Mouse (Mus musculus) embryonic stem cell, embryonic (primary cell): ENCODE measurements around the gene Prune1.

Source experiments
- CTCF ChIA-PET, 4 experiments: fragments of 300-600 bp in 2 of 4; fragments of 350-600 bp in 2 of 4; sonication (Branson Sonifier 250); formaldehyde crosslinking; loops; one replicate each; lab custom pipeline; 2022; ENCODE audit warnings: inconsistent platforms in 2 of 4; lab: Charles Lee
- POLR2A ChIA-PET, 4 experiments: fragments of 300-600 bp in 2 of 4; fragments of 350-600 bp in 2 of 4; sonication (Branson Sonifier 250); formaldehyde crosslinking; loops; one replicate each; lab custom pipeline; 2022; ENCODE audit warnings: antibody characterized with exemption in 4 of 4, inconsistent platforms in 1 of 4; lab: Charles Lee

Gene Prune1

GRCm38 (mm10) chr3:95228894-95229780, 52.7 kb downstream of the Prune1 start:
- ChIA-PET CTCF (interaction anchor here in 3 of 4 experiments (0.7 to 3.2 kb wide), 4 partner anchors 11 to 20 kb away, joined by 3 to 15 read pairs (median 3); partner anchors contain the start of gene Gabpb2 (in 1 of the 3)), POLR2A (interaction anchor here (0.5 to 19.2 kb wide), 41 partner anchors 7 to 439 kb away, joined by 3 to 360 read pairs (median 4); partner anchors contain the start of genes Gabpb2 (in 4 of the 4), Gm128 (in 2 of the 4), Mindy1 (in 2 of the 4) and Anxa9 (in 1 of the 4))

- ChIA-PET POLR2A (interaction anchor here (0.5 to 19.2 kb wide), 39 partner anchors 7 to 254 kb away, joined by 3 to 360 read pairs (median 4); partner anchors contain the start of genes Gabpb2 (in 3 of the 4), Anxa9 (in 2 of the 4), Bnipl (in 2 of the 4) and Gm128 (in 2 of the 4)), CTCF (interaction anchor here in 3 of 4 experiments (0.6 to 3.2 kb wide), 6 partner anchors 10 to 82 kb away, joined by 3 to 15 read pairs (median 3); partner anchors contain the start of gene Gabpb2 (in 2 of the 3))
Measured at GRCm38 (mm10) chr3:95228148-95228893, 53.6 kb downstream of the Prune1 start, which contains the start of gene Cdc42se1. Cdc42se1 (plus strand) TSS chr3:95228732.

- ChIA-PET CTCF (interaction anchor here (0.7 to 3.2 kb wide), 4 partner anchors 9 to 33 kb away, joined by 3 to 15 read pairs (median 7); partner anchors contain the start of gene Gabpb2 (in 2 of the 4)), POLR2A (interaction anchor here (0.6 to 19.2 kb wide), 24 partner anchors 8 to 1009 kb away, joined by 3 to 360 read pairs (median 6); partner anchors contain the start of genes Bnipl (in 2 of the 4), Gabpb2 (in 2 of the 4), Gm128 (in 2 of the 4) and Anxa9 (in 1 of the 4))
Measured at GRCm38 (mm10) chr3:95227214-95227613, 54.7 kb downstream of the Prune1 start.

DNA sequence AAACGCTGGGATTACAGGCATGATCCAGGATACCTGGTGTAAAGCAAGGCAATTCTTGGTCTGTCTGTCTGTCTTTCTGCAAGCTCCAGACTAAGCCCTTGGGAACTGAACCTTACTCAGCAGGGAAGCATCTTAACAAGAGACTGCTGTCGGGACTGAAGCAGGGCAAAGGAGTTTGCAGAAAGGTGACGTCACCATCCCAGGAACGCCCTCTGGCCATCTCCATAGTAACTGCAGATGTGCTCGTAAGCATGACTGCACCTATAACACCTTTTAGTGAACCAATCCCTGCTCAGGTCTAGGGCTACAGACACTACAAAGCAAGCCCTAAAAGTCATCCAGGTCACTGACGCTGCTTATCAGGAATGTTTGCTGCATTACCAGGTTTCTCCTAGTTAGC, 57.6 kb downstream of the Prune1 start:
- CTCF ChIA-PET = interaction anchor here in 3 of 4 experiments (0.6 to 1.3 kb wide), 3 partner anchors 12 to 244 kb away, joined by 3 read pairs; no protein-coding TSS in a partner anchor
- POLR2A ChIA-PET = interaction anchor here in 3 of 4 experiments (0.6 to 16.2 kb wide), 14 partner anchors 10 to 209 kb away, joined by 3 to 360 read pairs (median 4); partner anchors contain the start of genes Gm128 (in 2 of the 3), Cdc42se1 (in 1 of the 3), Mllt11 (in 1 of the 3) and Sema6c (in 1 of the 3)

DNA sequence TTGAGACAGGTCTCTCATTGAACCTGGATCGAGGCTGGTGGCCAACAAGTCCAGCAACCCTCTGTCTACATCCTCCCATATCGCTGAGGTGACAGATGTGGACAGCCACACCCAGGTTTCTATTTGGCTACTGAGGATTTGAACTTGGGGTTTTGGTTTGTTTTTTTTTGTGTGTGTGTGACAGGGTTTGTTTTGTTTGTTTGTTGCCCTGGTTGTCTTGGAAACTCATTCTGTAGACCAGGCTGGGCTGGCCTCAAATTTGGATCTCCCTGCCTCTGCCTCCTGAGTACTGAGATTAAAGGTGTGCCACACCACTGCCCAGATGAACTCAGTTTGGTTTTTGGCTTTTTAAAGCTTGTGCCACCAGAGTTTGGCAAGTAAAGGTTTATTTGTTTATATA, 58.8 kb downstream of the Prune1 start:
- ChIA-PET POLR2A (interaction anchor here in 3 of 4 experiments (0.6 to 16.2 kb wide), 13 partner anchors 8 to 208 kb away, joined by 3 to 360 read pairs (median 4); partner anchors contain the start of genes Gm128 (in 2 of the 3), Mllt11 (in 2 of the 3), Cdc42se1 (in 1 of the 3) and Zfp687 (in 1 of the 3)), CTCF (interaction anchor here in 3 of 4 experiments (0.7 to 2.6 kb wide), 3 partner anchors 8 to 51 kb away, joined by 3 to 8 read pairs (median 3); no protein-coding TSS in a partner anchor)

GRCm38 (mm10) chr3:95218466-95219137, 63.3 kb downstream of the Prune1 start:
- ChIA-PET CTCF (interaction anchor here (0.6 to 3.7 kb wide), 9 partner anchors 10 to 300 kb away, joined by 3 to 16 read pairs (median 4); partner anchors contain the start of genes Cdc42se1 (in 1 of the 4) and Mllt11 (in 1 of the 4)), POLR2A (interaction anchor here (0.6 to 16.2 kb wide), 74 partner anchors 10 to 483 kb away, joined by 3 to 360 read pairs (median 5); partner anchors contain the start of genes Cdc42se1 (in 3 of the 4), Mllt11 (in 3 of the 4), Gm128 (in 2 of the 4) and Sema6c (in 2 of the 4))

DNA sequence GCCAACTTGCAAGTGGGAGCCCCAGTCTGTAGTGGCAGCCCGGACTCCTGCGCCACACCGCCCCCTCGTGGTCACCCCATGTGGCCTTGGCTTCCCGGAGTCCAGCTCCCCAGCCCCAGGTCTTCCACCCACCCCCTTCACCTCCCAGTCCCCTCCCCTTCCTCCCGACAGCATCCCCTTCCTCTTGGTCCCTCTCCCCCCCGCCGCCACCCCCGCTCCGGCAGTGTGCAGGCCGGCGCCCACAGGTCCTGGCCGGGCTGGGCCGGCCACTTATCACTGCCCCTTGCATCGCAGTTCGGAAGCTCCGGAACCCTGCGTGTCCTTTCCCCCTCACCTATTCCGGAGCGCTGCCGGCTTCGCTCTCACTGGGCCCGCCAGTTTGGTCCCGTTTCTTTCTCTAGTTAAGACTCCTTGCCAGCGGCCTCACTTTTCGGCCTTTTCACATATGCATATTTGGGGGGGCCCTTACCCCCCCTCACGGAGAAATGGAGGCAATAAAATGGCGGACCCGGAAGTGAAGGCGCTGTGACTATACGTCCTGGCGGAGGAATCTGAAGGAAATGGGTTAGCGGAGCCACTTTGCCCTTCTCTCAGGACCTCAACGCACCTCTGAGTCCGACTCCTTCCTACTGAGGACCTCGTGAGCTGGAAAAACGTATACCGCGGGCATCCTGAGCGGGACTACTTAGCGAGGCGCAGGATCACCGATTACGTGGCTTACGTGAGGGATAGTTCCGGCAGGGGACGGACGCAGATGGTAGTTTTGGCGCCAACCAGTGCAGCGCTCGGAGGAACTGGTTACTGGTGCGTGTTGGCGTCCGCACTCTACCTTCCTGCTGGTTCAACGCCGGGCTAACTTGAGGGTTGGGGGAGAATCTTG, 64.4 kb downstream of the Prune1 start, which contains the start of gene Gabpb2:
Gabpb2 (minus strand) TSS at position 662 of the 880 bp plus-strand sequence.
- ChIA-PET POLR2A (interaction anchor here (0.5 to 16.2 kb wide), 108 partner anchors 9 to 1045 kb away, joined by 3 to 360 read pairs (median 5); partner anchors contain the start of genes Cdc42se1 (in 3 of the 4), Gm128 (in 3 of the 4), Mllt11 (in 3 of the 4) and Sema6c (in 3 of the 4)), CTCF (interaction anchor here (0.5 to 3.7 kb wide), 35 partner anchors 8 to 641 kb away, joined by 3 to 16 read pairs (median 4); partner anchors contain the start of genes Cdc42se1 (in 3 of the 4), Bnipl (in 1 of the 4), Mindy1 (in 1 of the 4) and Mllt11 (in 1 of the 4))

- POLR2A ChIA-PET = interaction anchor here (0.6 to 16.2 kb wide), 89 partner anchors 9 to 1045 kb away, joined by 3 to 360 read pairs (median 5); partner anchors contain the start of genes Cdc42se1 (in 3 of the 4), Mllt11 (in 3 of the 4), Vps72 (in 3 of the 4) and Zfp687 (in 3 of the 4)
- CTCF ChIA-PET = interaction anchor here (0.5 to 3.7 kb wide), 30 partner anchors 8 to 418 kb away, joined by 3 to 16 read pairs (median 4); partner anchors contain the start of genes Cdc42se1 (in 2 of the 4), Bnipl (in 1 of the 4), Mindy1 (in 1 of the 4) and Mllt11 (in 1 of the 4)
Measured at GRCm38 (mm10) chr3:95216655-95217254, 65.1 kb downstream of the Prune1 start.

GRCm38 (mm10) chr3:95213609-95213975, 68.3 kb downstream of the Prune1 start:
- POLR2A ChIA-PET = interaction anchor here in 3 of 4 experiments (0.6 to 16.2 kb wide), 13 partner anchors 8 to 1289 kb away, joined by 3 to 360 read pairs (median 4); partner anchors contain the start of genes Cdc42se1 (in 1 of the 3), Gm128 (in 1 of the 3) and Mllt11 (in 1 of the 3)
- CTCF ChIA-PET = interaction anchor here (0.6 to 1.2 kb wide), 14 partner anchors 12 to 1407 kb away, joined by 3 to 7 read pairs (median 4); no protein-coding TSS in a partner anchor

- ChIA-PET CTCF (interaction anchor here (0.6 to 1.2 kb wide), 16 partner anchors 11 to 1407 kb away, joined by 3 to 7 read pairs (median 4); no protein-coding TSS in a partner anchor), POLR2A (interaction anchor here in 3 of 4 experiments (0.6 to 16.2 kb wide), 16 partner anchors 8 to 1290 kb away, joined by 3 to 360 read pairs (median 4); partner anchors contain the start of genes Cdc42se1 (in 1 of the 3), Gm128 (in 1 of the 3), Mllt11 (in 1 of the 3) and Vps72 (in 1 of the 3))
Measured at GRCm38 (mm10) chr3:95212889-95213608, 68.8 kb downstream of the Prune1 start.

DNA sequence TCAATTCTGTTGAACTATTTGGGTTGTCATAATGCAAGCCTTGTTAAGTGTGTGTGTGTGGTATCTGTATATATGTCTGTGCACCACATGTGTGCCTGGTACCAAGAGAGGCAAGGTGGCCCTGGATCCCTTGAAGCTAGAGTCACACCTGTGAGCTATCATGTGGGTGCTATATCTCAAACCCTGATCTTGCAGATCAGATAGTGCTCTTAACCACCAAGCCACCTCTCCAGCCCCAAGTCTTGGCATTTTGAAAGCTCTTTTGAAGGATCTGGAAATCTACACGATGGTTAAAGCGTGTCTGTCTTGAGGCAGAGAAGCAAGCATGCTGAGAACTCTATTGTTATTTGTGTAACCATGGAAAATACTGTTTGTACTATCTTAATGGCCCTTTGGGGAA, 71.3 kb downstream of the Prune1 start:
- ChIA-PET CTCF (interaction anchor here in 2 of 4 experiments (0.6 to 1.2 kb wide), 3 partner anchors 36 to 68 kb away, joined by 3 read pairs; partner anchors contain the start of gene Tnfaip8l2 (in 1 of the 2)), POLR2A (interaction anchor here in 3 of 4 experiments (0.7 to 16.2 kb wide), 14 partner anchors 7 to 157 kb away, joined by 3 to 360 read pairs (median 4); partner anchors contain the start of genes Cdc42se1 (in 1 of the 3), Gabpb2 (in 1 of the 3), Gm128 (in 1 of the 3) and Mllt11 (in 1 of the 3))

DNA sequence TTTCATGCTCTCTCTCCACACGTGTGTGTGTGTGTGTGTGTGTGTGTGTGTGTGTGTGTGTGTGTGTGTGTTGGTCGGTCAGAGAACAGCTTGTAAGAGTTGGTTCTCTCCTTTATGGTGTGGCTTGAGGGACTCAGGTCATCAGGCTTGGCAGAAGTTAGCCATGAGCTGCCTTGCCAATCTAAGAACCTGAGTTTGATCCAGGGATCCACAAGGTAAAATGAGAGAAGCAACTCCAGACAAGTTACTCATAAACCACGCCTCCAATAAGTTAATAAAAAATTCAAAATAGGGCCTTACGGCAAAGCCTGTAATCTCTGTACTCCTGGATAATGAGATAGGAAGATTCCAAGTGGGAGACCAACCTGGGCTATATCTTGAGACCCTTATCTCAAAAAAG, 73.6 kb downstream of the Prune1 start:
- POLR2A ChIA-PET = interaction anchor here (0.6 to 5.6 kb wide), 12 partner anchors 9 to 303 kb away, joined by 3 to 30 read pairs (median 4); partner anchors contain the start of gene Gabpb2 (in 2 of the 4)
- CTCF ChIA-PET = interaction anchor here in 1 of 4 experiments (0.5 to 0.7 kb wide), 2 partner anchors 12 to 44 kb away, joined by 3 to 4 read pairs; no protein-coding TSS in a partner anchor

DNA sequence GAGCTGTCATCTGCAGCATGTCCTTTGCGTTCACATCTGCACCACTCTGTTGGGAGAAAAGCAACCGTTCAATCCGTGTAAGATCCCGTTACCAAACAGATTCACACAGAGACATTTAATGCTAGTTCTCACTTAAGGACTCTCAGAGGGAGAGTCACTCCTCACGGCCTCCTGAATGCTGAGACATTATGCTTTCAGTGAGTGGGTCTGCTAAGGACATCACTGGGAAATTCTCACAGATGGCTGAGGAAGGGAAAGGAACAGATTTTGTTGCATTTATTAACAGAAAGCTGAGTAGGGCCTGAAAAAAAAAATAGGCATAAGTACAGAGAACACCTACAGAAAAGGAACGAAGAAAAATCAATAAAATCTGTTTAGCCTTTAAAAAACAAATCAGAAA, 78.0 kb downstream of the Prune1 start:
- CTCF ChIA-PET = interaction anchor here in 1 of 4 experiments (1.2 kb wide), 1 partner anchor 107 kb away, joined by 3 read pairs; no protein-coding TSS in a partner anchor
- POLR2A ChIA-PET = interaction anchor here in 3 of 4 experiments (1.3 to 3.2 kb wide), 5 partner anchors 13 to 26 kb away, joined by 3 to 18 read pairs (median 4); partner anchors contain the start of gene Gabpb2 (in 2 of the 3)
